Mouse (Mus musculus) heart, adult 9 months (tissue): ENCODE measurements around the gene Pygm.

Source experiments
- DNase-seq, 2 experiments: peaks; one replicate each; pipeline ENCODE4 v3.0.0; 2022; ENCODE audit warnings: low spot score in 2 of 2

Pygm gene

GRCm38 (mm10) chr19:6384128-6384527 lies at the start of gene Pygm:
TSS of gene Pygm (plus strand) at chr19:6384399.
- DNase-seq: peak; percentile 90 to 91

- peak; percentile 97 to 98 for DNase-seq
Measured at GRCm38 (mm10) chr19:6334673-6335457, 49.3 kb upstream of the Pygm start, which contains the start of gene Men1. TSS of gene Men1 (plus strand) at chr19:6334979.

- DNase-seq: no peak
Measured at GRCm38 (mm10) chr19:6335458-6335827, 48.8 kb upstream of the Pygm start.

- DNase-seq: no peak
Measured at GRCm38 (mm10) chr19:6336920-6337319, 47.3 kb upstream of the Pygm start.

- DNase-seq: no peak
Measured at GRCm38 (mm10) chr19:6338171-6338570, 46.0 kb upstream of the Pygm start.

- no peak for DNase-seq
Measured at GRCm38 (mm10) chr19:6338716-6339115, 45.5 kb upstream of the Pygm start.

- DNase-seq: no peak
Measured at GRCm38 (mm10) chr19:6339191-6339590, 45.0 kb upstream of the Pygm start.

- DNase-seq: peak; percentile 56 to 71
Measured at GRCm38 (mm10) chr19:6339890-6340504, 44.2 kb upstream of the Pygm start.

GRCm38 (mm10) chr19:6340524-6341452 lies 43.4 kb upstream of the Pygm start, which contains the start of gene Map4k2:
TSS of gene Map4k2 (plus strand) at chr19:6341135.
- peak; percentile 86 for DNase-seq

GRCm38 (mm10) chr19:6341453-6342077 lies 42.6 kb upstream of the Pygm start:
- no peak for DNase-seq

- DNase-seq: no peak
Measured at GRCm38 (mm10) chr19:6342276-6342933, 41.8 kb upstream of the Pygm start.

GRCm38 (mm10) chr19:6343066-6343925 lies 40.9 kb upstream of the Pygm start:
- no peak for DNase-seq

GRCm38 (mm10) chr19:6343996-6344395 lies 40.2 kb upstream of the Pygm start:
- no peak for DNase-seq

GRCm38 (mm10) chr19:6346023-6346422 lies 38.2 kb upstream of the Pygm start:
- no peak for DNase-seq

- DNase-seq: no peak
Measured at GRCm38 (mm10) chr19:6346661-6347060, 37.5 kb upstream of the Pygm start.

GRCm38 (mm10) chr19:6347615-6348014 lies 36.6 kb upstream of the Pygm start:
- DNase-seq: no peak

GRCm38 (mm10) chr19:6348717-6349116 lies 35.5 kb upstream of the Pygm start:
- no peak for DNase-seq

- peak in 1 of 2 experiments; percentile 53 for DNase-seq
Measured at GRCm38 (mm10) chr19:6349215-6349983, 34.8 kb upstream of the Pygm start.

GRCm38 (mm10) chr19:6351431-6352106 lies 32.6 kb upstream of the Pygm start:
- no peak for DNase-seq
